Mouse (Mus musculus) brown adipose tissue, adult 24 weeks (tissue): ENCODE data around the gene Lrrfip2. TPM values are rescaled to one million over a fixed set of nuclear protein-coding genes. Genes with fewer than 3 reads are reported as not detected.

ENCODE experiments used
- H3K27ac ChIP-seq: fragments of 200-500 bp; replicated peaks from 2 replicates; pipeline ENCODE4 v1.5.1; 2012; ENCODE audit warnings: low read depth, mild to moderate bottlenecking, low read length
- H3K4me1 ChIP-seq: fragments of 200-500 bp; 2 replicates; pipeline ENCODE4 v1.6.1; 2012; ENCODE audit warnings: low read length, mixed read lengths; ENCODE audit not compliant: control insufficient read depth, insufficient read depth, insufficient read length
- H3K4me3 ChIP-seq: fragments of 200-500 bp; 2 replicates; pipeline ENCODE4 v1.5.1; 2012; ENCODE audit warnings: low read depth, mild to moderate bottlenecking, low read length, moderate library complexity; ENCODE audit not compliant: insufficient read depth
- polyA plus RNA-seq: library from polyadenylated mRNA; stranded (reverse); fragments of >200 nt; gene quantifications from 2 replicates; pipeline ENCODE4 v1.2.4, GENCODE M21; 2012; ENCODE audit not compliant: missing spikeins, insufficient read depth, insufficient read length

Gene Lrrfip2
- polyA plus RNA-seq, 1 experiment, result 36.9 TPM

- Histone ChIP-seq H3K4me3 (no peak overlapping the region), H3K4me1 (peaks cover 3% of the 10 kb centered on the region; the same call in 1 of the 2 replicates), H3K27ac (no peak overlapping the region)
These were observed 91.8 kb downstream of the Lrrfip2 start for GRCm38 (mm10) chr9:111209158-111209699.

- Histone ChIP-seq H3K4me3 (no peak overlapping the region), H3K27ac (no peak overlapping the region)
These were observed 93.0 kb downstream of the Lrrfip2 start for GRCm38 (mm10) chr9:111210412-111210811.

GRCm38 (mm10) chr9:111211122-111212041, 94.0 kb downstream of the Lrrfip2 start:
- H3K4me1 ChIP-seq, result no peaks in the 10 kb centered on the region

More at GRCm38 (mm10) chr9:111210412-111210811, 93.0 kb downstream of the Lrrfip2 start:
- H3K4me1 ChIP-seq, result peaks cover 2% of the 10 kb centered on the region; the same call in 1 of the 2 replicates

GRCm38 (mm10) chr9:111213501-111213900, 96.1 kb downstream of the Lrrfip2 start:
- H3K27ac ChIP-seq, result no peak overlapping the region
- H3K4me1 ChIP-seq, result no peaks in the 10 kb centered on the region
- H3K4me3 ChIP-seq, result no peak overlapping the region

More at GRCm38 (mm10) chr9:111211122-111212041, 94.0 kb downstream of the Lrrfip2 start:
- Histone ChIP-seq H3K27ac (no peak overlapping the region), H3K4me3 (no peak overlapping the region)

GRCm38 (mm10) chr9:111216424-111216823, 99.0 kb downstream of the Lrrfip2 start:
- no peak overlapping the region for H3K27ac ChIP-seq
- no peaks in the 10 kb centered on the region for H3K4me1 ChIP-seq
- no peak overlapping the region for H3K4me3 ChIP-seq

- no peaks in the 10 kb centered on the region for H3K4me1 ChIP-seq
- H3K4me3 ChIP-seq, result no peak overlapping the region
- no peak overlapping the region for H3K27ac ChIP-seq
These were observed 103.2 kb downstream of the Lrrfip2 start for GRCm38 (mm10) chr9:111220551-111221080.

GRCm38 (mm10) chr9:111221580-111221979, 104.2 kb downstream of the Lrrfip2 start:
- no peak overlapping the region for H3K27ac ChIP-seq
- no peak overlapping the region for H3K4me3 ChIP-seq
- no peaks in the 10 kb centered on the region for H3K4me1 ChIP-seq

- Histone ChIP-seq H3K4me3 (no peak overlapping the region), H3K27ac (no peak overlapping the region), H3K4me1 (no peaks in the 10 kb centered on the region)
These were observed 106.0 kb downstream of the Lrrfip2 start for GRCm38 (mm10) chr9:111223406-111223805.

GRCm38 (mm10) chr9:111228446-111228845, 111.1 kb downstream of the Lrrfip2 start:
- H3K27ac ChIP-seq, result no peak overlapping the region
- H3K4me1 ChIP-seq, result no peaks in the 10 kb centered on the region
- H3K4me3 ChIP-seq, result no peak overlapping the region

- Histone ChIP-seq H3K4me1 (no peaks in the 10 kb centered on the region), H3K4me3 (no peak overlapping the region), H3K27ac (no peak overlapping the region)
These were observed 117.3 kb downstream of the Lrrfip2 start for GRCm38 (mm10) chr9:111234701-111235100.

GRCm38 (mm10) chr9:111237726-111238125, 120.3 kb downstream of the Lrrfip2 start:
- Histone ChIP-seq H3K4me1 (no peaks in the 10 kb centered on the region), H3K27ac (no peak overlapping the region), H3K4me3 (no peak overlapping the region)

- H3K4me1 ChIP-seq, result no peaks in the 10 kb centered on the region
- no peak overlapping the region for H3K27ac ChIP-seq
- H3K4me3 ChIP-seq, result no peak overlapping the region
These were observed 122.4 kb downstream of the Lrrfip2 start for GRCm38 (mm10) chr9:111239821-111240220.

GRCm38 (mm10) chr9:111243384-111243783, 126.0 kb downstream of the Lrrfip2 start:
- Histone ChIP-seq H3K4me3 (no peak overlapping the region), H3K27ac (no peak overlapping the region), H3K4me1 (no peaks in the 10 kb centered on the region)

GRCm38 (mm10) chr9:111245546-111245945, 128.2 kb downstream of the Lrrfip2 start:
- Histone ChIP-seq H3K4me1 (no peaks in the 10 kb centered on the region), H3K4me3 (no peak overlapping the region), H3K27ac (no peak overlapping the region)

GRCm38 (mm10) chr9:111247682-111248246, 130.4 kb downstream of the Lrrfip2 start:
- Histone ChIP-seq H3K4me1 (no peaks in the 10 kb centered on the region), H3K27ac (no peak overlapping the region), H3K4me3 (no peak overlapping the region)
